Mouse (Mus musculus) layer of hippocampus, adult 18-20 months (tissue): ENCODE results near the gene Wdr18. TPM values are rescaled to one million over a fixed set of nuclear protein-coding genes. Genes with fewer than 3 reads are reported as not detected.

Source experiments
- DNase-seq, 2 experiments: peaks; one replicate each; pipeline ENCODE4 v3.0.0; 2022; ENCODE audit warnings: low spot score in 2 of 2
- total RNA-seq, 2 experiments: library from RNA; stranded (reverse); gene quantifications; 2 replicates each; pipeline ENCODE4 v1.2.3; 2021

Wdr18 gene
- total RNA-seq, 2 experiments from 2014 or later: 40.3 to 42.1 TPM

DNA sequence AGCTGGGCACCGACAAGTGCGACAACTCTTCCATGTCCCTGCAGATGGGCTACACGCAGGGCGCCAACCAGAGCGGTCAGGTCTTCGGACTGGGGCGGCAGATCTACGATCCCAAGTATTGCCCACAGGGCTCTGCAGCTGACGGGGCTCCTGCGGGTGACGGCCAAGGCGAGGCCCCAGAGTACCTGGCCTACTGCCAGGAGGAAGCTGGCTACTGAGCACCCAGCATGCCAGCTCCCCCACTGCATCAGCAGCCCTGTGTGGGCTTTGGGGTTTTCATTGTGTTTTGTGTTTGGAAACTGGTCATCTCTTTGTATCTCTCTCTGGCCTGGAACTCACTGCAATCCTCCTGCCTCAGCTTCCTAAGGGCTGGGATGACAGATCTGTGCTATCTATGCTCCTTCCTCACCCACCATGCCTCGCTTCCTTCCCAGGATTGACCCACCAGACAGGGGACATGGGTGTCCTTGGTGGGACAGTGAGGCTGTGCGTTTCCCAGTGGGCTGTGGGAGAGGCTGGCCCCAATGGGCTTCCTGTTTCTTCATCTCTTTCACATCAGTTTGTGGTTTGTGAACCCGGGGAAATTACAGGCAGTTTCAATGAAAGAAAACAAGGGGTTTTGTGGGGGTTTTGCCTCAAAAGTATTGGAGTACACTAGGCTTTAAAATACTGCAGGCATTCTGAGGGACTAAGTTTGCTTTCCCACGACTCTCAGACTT is 34.6 kb downstream of the Wdr18 start:
- no peak for DNase-seq

- DNase-seq: no peak
Measured at GRCm38 (mm10) chr10:79995636-79996035, 35.7 kb downstream of the Wdr18 start.

- DNase-seq: peak; percentile 92 to 97
Measured at GRCm38 (mm10) chr10:79996272-79997033, 36.5 kb downstream of the Wdr18 start, which contains the start of gene Abca7. TSS of gene Abca7 (plus strand) at chr10:79996494.

DNA sequence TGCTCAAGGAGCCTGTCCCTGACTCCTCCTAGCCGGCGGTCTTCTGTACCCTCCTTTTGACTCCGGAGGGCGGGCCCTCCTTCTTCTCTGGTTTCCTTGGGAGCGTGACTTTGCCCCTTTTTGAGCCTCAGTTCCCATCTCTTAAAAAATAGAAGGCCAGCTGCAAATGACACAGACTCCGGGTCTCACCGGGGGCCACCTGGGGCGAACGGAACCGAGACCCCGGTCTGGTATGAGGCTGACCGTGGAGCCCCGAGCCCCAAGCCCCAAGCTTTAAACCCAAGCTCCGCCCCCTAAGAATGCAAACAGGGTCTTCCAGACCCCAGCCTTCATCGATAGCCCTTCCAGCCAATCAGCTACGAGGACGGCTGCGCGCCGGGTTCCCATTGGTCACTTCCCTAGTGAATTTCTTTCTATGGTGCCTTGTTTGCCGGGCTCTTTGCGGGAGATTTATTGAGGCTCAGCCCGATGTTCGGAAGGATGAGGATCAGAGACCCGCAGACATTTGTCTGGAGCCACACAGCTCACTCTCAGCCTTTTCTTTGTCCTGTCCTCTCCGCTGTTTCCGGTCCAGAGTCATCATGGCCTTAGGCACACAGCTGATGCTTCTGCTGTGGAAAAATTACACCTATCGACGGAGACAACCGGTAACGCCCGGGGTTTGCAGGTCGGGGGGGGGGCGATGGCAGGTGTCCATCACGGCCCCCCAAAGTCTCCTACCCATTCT is 37.2 kb downstream of the Wdr18 start:
- peak; percentile 58 to 75 for DNase-seq

DNA sequence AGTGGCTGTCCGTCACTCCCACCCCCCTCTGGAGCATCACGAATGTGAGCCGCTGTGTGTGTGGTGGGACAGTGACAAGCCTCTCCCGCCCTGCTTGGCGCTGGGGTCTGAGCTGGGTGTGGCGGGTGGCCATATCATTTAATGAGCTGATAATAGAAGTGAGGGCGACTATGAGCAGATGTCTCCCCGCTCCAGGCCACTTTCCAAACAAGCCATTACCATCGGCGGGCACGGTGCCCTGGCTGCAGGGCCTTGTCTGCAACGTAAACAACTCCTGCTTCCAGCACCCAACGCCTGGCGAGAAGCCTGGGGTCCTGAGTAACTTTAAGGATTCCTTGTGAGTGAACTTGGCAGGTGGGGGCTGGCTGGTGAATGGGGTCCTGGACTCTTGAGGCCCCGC is 37.9 kb downstream of the Wdr18 start:
- DNase-seq: no peak

- no peak for DNase-seq
Measured at GRCm38 (mm10) chr10:80001945-80002344, 42.0 kb downstream of the Wdr18 start.

- DNase-seq: no peak
Measured at GRCm38 (mm10) chr10:80002829-80003228, 42.9 kb downstream of the Wdr18 start.

DNA sequence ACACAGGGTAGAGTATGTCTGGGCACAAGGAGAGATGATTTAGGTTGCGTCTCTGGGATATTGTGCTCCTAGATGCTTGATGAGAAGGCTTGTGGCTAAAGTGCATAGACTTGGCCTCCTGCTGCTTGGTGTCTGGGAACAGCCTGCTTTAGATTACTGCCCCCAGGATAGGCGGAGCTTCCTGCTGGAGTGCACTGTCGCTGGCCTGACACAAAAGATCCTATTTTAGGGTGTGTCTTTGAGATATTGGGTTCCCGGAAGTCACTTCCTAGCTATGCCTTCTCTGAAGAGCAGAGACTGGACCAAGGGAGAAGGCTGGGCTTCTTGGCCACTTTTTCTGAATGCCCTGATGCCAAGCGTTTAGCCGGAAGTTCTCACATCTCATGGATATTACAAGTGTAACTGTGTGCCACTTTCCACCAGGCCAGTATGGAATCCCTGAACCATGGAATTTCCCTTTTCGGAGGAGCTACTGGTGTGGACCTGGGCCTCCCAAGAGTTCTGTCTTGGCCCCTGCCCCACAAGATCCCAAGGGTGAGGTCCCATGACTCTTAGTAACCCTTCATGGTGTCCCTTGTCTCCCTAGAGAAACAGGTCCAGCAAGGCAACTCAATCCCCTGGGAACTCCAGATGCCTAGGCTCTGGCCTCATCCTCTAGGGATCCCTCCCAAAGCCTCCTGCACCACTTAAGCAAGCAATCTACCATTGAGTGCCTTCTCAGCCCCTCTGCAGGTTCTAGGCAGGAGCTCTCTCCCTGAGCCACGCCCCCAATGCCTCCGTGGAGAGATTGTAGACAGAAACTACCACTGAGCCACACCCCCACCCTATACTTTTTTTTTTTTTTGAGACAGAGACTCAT is 43.7 kb downstream of the Wdr18 start:
- no peak for DNase-seq

- DNase-seq: no peak
Measured at GRCm38 (mm10) chr10:80004233-80004705, 44.3 kb downstream of the Wdr18 start.

DNA sequence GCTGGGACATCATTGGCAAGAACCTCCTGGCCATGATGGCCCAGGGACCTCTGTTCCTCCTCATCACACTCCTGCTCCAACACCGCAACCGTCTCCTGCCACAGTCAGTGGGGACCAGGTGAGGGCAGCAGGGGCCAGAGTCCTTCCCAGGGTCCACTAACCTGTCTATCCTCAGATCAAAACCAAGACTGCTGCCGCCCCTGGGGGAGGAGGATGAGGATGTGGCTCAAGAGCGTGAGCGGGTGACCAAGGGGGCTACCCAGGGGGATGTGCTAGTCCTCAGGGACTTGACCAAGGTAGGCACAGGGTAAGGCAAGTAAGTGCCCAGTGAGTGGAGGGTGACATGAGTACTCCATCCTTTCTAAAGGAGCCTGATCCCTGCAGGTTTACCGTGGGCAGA is 51.8 kb downstream of the Wdr18 start:
- DNase-seq: no peak

DNA sequence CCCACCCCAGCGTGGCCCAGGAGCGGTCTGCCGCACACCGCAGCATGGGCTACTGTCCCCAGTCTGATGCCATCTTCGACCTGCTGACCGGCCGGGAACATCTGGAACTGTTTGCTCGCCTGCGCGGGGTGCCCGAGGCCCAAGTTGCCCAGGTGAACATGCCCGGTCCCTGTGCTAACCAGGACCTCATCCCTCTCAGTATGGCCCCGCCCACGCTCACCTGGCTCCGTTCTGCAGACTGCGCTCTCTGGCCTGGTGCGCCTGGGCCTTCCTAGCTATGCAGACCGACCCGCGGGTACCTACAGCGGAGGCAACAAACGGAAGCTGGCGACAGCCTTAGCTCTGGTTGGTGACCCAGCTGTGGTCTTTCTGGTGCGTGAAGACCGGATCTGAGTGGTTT is 53.7 kb downstream of the Wdr18 start:
- DNase-seq: no peak

DNA sequence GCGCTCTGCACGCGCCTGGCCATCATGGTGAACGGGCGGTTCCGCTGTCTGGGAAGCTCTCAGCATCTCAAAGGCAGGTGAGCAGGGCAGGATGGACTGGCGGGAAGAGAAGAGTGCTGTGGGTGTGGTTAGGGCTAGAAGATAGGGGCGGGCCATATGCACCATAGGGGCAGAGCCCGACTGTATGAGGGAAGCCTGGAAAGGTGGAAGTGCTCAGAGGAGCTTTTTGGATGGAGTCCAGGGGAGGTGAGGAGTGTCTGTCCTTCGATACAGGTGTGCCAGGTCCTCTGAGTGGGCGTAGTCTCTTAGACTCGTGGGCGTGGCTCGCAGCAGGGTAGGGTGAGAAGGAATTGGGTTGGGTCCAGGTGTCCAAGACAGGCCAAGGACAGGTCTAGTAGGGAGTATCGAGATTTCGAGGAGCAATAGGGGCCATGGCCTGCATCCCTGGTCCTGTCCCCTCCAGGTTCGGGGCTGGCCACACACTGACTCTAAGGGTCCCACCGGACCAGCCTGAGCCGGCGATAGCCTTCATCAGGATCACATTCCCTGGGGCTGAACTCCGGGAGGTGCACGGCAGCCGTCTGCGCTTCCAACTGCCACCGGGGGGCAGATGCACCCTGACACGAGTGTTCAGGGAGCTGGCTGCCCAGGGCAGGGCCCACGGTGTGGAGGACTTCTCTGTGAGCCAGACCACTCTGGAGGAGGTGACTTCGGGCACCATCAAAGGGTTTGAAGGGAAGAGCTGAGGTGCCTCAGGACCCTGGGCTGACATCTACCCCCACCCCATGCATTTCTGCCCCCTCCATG is 54.7 kb downstream of the Wdr18 start:
- no peak for DNase-seq

DNA sequence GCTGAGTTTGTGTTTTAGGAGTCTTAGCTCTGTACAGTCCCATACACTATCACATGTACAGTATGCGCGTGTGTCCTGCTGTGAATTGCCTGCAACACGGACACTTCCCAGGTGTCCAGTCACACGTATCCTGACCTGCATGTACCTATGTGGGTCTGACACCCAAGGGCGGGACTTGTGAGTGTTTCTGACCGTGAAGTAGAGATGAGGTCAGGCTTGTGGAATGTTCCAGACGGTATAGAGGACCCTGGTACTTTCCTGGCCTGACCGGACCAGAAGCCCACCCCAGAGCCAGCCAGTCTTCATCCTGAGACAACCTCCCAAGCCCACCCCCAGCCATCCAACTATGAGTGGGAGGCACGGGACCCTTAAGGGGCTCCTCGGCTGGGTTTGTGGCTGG is 55.6 kb downstream of the Wdr18 start:
- no peak for DNase-seq

DNA sequence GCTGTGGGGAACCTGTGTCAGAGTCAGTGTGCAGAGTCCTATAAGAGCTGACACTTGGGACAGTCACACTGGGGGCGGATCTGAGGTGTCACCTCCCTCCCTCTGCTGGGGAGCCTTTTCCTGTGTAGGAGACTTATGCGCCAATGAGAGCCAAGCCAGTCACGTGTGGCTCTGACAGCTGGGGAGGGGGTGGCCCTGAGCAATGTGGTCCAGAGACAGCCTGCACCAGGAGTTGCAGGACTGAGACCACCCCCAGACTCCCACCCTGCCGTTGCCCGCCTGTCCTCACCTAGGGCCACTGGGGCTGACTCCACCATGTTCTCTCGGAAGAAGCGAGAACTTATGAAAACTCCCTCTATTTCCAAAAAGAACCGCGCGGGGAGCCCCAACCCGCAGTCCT is 56.6 kb downstream of the Wdr18 start, which contains the start of gene Arhgap45:
TSS of gene Arhgap45 (plus strand) at position 143 of the 400 bp plus-strand sequence.
- no peak for DNase-seq

GRCm38 (mm10) chr10:80016931-80017330 is 57.0 kb downstream of the Wdr18 start:
- DNase-seq: no peak

DNA sequence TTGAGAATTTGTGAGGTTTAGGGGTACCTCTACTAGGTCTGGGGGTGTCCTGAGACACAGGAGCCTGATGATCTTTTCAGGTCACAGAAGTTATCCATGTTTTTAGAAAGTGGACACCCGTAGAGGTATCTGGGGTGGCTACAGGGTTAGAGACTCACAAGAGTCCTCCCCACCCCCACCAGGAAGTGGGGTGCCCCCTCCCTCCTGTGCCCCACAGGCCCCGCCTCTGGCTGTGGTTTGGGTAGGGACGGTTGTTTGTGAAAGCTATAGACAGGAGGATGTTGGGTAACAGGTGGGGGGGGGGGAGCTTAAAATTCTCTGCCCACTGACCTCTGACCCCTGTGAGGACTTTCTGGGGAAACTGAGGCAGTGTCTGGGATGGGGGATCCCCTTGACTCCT is 57.4 kb downstream of the Wdr18 start:
- DNase-seq: no peak

DNA sequence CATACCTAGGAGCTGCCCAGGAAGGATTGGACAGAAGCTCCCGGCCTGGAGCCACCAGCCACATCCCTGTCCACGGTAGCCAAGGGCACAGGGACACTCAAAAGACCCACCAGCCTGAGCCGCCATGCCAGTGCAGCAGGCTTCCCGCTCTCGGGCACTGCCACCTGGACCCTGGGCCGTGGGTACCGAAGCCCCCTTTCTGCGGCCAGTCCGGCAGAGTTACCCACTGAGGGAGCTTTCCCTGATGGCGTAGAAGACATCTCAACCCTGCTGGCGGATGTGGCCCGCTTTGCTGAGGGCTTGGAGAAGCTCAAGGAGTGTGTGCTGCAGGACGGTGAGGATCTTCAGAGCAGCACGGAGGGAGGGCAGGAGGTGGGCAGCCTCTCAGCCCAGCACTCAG is 57.8 kb downstream of the Wdr18 start:
- DNase-seq: no peak

- no peak for DNase-seq
Measured at GRCm38 (mm10) chr10:80018739-80019297, 58.9 kb downstream of the Wdr18 start.

DNA sequence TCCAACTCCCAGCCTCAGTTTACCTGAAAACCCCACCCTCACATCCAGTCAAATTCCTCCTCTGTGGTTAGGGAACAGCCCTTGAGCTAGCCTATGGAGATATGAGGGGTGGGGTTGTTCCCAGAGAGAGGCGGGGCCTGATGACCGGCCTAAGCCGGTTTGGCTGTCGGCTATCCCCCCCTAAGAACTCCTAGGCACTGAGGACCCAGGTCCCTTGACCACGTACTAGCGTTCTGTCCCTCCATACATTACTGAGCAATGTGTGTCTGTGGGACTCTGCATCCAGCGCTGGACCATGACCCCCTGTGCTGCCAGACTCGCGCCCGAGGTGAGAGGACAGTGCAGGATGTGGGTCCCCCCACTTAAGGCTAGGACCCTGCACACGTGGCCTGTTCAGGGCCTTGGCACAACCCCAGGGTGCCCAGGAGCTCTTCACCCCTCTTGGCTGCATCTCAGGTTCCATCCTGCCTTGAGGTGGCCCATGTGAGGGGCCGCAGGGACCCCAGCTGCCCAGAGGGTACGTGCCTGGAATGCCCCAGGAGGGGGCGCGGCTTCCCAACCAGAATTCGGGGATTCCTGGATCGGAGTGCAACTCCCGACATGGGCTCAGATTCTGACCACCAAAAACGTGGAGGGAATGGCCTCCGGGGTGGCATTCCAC is 59.6 kb downstream of the Wdr18 start:
- DNase-seq: no peak
